Mouse (Mus musculus) lung, postnatal 25 days (tissue): ENCODE measurements around the gene Gab2.

Experiments used
- DNase-seq: peaks from one replicate; pipeline ENCODE4 v3.0.0; 2022; ENCODE audit warnings: low spot score

Gene Gab2

GRCm38 (mm10) chr7:97346111-97346821, 264.9 kb downstream of the Gab2 start:
- no peak for DNase-seq

- no peak for DNase-seq
Observed at GRCm38 (mm10) chr7:97346822-97347166, 265.4 kb downstream of the Gab2 start.

- no peak for DNase-seq
Observed at GRCm38 (mm10) chr7:97347464-97347863, 266.1 kb downstream of the Gab2 start.

- DNase-seq = no peak
Observed at GRCm38 (mm10) chr7:97348318-97348717, 266.9 kb downstream of the Gab2 start.

- no peak for DNase-seq
Observed at GRCm38 (mm10) chr7:97348836-97349235, 267.4 kb downstream of the Gab2 start.

DNA sequence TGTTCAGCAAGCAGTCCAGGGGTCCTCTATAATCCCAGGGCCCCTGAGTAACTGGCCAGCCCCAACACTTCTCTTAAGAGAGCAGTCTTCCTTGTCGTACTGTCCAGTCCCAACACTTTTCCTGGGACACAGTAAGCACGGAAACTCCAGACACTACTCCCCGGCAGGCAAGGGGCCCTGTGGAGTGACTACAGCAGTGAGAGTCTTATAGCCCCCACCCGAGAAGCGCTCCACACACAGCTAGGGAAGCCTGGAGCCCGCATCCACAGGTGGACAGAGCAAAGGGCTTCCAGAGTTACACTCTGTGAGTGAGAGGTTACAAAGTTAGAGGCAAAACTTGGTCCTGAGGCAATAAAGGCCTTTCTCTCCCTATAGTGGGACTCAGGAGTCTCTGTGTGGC, 268.1 kb downstream of the Gab2 start:
- DNase-seq = no peak

- DNase-seq = no peak
Observed at GRCm38 (mm10) chr7:97350891-97351290, 269.5 kb downstream of the Gab2 start.

DNA sequence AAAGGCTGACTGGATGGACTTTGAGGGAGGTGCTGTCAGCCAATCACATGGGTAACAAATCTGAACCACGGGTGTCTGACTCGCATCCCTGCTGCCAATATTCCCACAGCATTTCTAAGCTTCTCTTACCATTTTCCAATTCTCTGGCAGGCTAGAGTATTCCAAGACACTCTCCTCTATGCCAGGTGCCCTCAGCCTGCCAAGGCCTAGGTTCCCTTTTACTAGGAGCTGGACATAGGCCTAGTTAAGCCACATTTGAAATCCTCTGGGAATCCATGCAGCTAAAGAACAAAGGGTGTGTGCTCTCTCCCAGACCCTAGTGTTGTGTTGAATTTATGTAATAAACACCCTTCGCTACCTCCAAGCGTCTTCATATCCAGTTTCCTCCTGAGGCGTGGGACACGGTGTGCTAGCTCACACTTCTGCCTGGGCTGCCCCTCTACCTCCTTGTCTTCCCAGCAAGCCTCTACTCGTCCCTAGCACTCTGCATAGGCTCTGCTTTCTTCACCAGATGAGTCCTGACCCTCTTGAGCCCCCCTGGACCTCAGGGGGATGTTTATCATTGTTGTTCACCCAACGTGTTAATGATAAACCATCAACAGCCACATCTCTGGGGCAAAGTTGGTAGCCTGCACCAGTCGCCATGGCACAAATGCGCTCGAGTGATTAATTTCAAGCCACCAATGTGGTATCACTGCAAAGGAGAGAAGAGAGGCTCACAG, 270.6 kb downstream of the Gab2 start:
- DNase-seq = no peak

DNA sequence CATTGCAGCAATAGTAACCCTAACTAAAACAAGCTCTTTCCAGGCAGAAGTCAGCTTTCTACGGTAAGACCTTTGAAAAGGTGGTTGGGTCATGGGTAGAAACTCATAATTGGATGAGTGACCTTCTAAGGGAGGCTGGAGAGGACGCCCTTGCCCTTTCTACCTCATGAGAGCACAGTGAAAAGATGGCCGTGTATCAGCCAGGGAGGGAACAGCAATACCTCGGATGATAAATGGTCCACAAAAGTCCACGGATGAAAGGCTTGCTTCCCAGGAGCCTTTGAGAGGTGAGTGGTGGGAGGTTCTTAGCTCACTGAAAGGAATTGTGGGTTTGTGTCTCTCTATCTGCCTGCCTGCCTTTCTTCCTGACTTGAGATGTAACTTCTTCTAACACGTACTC, 272.0 kb downstream of the Gab2 start:
- no peak for DNase-seq

GRCm38 (mm10) chr7:97355068-97355841, 273.9 kb downstream of the Gab2 start:
- DNase-seq = peak; percentile 76

GRCm38 (mm10) chr7:97356253-97356652, 274.9 kb downstream of the Gab2 start:
- no peak for DNase-seq

DNA sequence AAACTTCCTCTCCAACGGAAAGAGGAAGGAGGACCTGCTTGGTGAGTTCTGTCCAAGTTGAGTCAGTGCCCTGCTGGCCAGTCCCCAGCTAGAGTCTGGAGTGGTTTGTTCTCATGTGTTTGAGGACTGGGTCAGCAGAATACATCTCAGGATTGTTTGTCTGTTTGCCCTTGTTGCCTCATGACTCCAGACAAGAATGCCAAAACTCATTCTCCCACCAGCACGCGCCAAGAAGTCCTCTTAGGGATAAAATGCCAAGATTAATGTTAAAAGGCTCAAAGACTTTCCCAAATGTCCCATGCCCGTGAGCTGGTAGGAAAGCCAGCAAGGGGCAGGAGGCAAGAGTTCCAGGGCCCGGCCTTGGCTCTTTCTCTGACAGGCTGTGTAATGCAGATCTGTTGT, 275.5 kb downstream of the Gab2 start:
- peak; percentile 86 for DNase-seq

DNA sequence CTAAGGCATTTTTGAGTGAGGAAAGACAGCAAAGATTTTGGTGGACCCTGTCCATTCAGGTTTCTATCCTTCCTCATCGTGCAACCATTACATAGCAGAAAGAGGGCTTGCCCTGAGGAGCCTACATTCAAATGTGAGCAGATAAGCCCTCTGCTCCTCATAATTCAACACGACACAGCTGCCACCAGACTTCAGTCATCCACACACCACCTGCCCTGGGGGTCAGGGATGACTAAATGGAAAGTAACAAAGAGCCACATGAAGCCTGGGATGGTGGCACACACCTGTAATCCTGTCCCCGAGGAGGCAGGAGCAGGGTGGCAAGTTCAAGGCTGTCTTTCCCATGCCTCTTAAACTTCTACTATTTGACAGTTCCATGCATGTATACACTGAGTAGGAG, 276.5 kb downstream of the Gab2 start:
- DNase-seq = no peak

DNA sequence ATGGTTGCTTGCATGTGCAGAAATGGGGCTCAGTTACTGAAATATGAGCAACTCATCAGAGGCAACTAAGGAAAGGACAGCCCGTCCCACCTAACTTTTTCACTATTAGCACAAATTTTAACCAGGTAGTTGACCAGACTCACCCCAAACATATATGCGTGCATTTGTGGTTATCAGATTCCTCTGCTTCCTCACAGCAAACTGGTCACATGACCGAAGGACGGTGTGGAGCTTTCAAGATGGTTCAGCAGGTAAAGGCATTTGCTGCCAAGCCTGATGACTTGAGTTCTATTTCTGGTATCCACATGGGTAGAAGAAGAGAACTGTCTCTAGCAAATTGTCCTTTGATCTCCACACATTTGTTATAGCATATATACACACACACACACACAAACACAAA, 277.0 kb downstream of the Gab2 start:
- DNase-seq = no peak
